Mouse (Mus musculus) kidney, embryonic 14.5 days (tissue): ENCODE data around the gene Zic1. TPM values are rescaled to one million over a fixed set of nuclear protein-coding genes. Genes with fewer than 3 reads are reported as not detected.

ENCODE experiments used
- ATAC-seq: fragments of 200-750 bp; cut with Nextera tagmentation; 2 replicates; pipeline ENCODE4 v1.8.0; 2017; ENCODE audit warnings: moderate number of reproducible peaks, mild to moderate bottlenecking, moderate TSS enrichment, moderate library complexity; ENCODE audit not compliant: low FRiP score, low TSS enrichment
- H3K27ac ChIP-seq: fragments of 300-500 bp; sonication (generic); 2 replicates; pipeline ENCODE4 v1.5.1; 2014; ENCODE audit warnings: low read depth, mild to moderate bottlenecking, low read length, moderate library complexity, mixed read lengths
- H3K27me3 ChIP-seq: fragments of 300-500 bp; sonication (generic); 2 replicates; pipeline ENCODE4 v1.6.1; 2014; ENCODE audit warnings: mild to moderate bottlenecking, low read length; ENCODE audit not compliant: control insufficient read depth, insufficient read depth
- H3K36me3 ChIP-seq: fragments of 300-500 bp; sonication (generic); 2 replicates; pipeline ENCODE4 v1.6.1; 2014; ENCODE audit warnings: low read length, mixed read lengths; ENCODE audit not compliant: control insufficient read depth, insufficient read depth
- H3K4me1 ChIP-seq: fragments of 300-500 bp; sonication (generic); 2 replicates; pipeline ENCODE4 v1.6.1; 2014; ENCODE audit warnings: low read length, mixed read lengths; ENCODE audit not compliant: control insufficient read depth, insufficient read depth
- H3K4me2 ChIP-seq: fragments of 300-500 bp; sonication (generic); replicated peaks from 2 replicates; pipeline ENCODE4 v1.6.1; 2014; ENCODE audit warnings: low read depth, mild to moderate bottlenecking, low read length
- H3K4me3 ChIP-seq: fragments of 300-500 bp; sonication (generic); 2 replicates; pipeline ENCODE4 v1.5.1; 2014; ENCODE audit warnings: mild to moderate bottlenecking, low read length
- H3K9ac ChIP-seq: fragments of 300-500 bp; sonication (generic); 2 replicates; pipeline ENCODE4 v1.6.1; 2014; ENCODE audit warnings: low read depth, mild to moderate bottlenecking, low read length, moderate library complexity
- H3K9me3 ChIP-seq: fragments of 300-500 bp; sonication (generic); 2 replicates; pipeline ENCODE4 v1.6.1; 2016; ENCODE audit warnings: low read length; ENCODE audit not compliant: control insufficient read depth
- WGBS: fragments of 180-500 bp; shearing (Covaris S2); extraction: QIAGEN DNeasy Blood & Tissue Kit; methylation state at CpG from one replicate; pipeline ENCODE4 v1.1.7; 2014; 5-methylcytosine and 5-hydroxymethylcytosine counted together
- polyA plus RNA-seq: library from polyadenylated mRNA; unstranded; fragments of >200 nt; fragmentation: Nextera tagmentation; extraction: Ambion mirVana; gene quantifications from 2 replicates; pipeline ENCODE4 v1.2.1, GENCODE M21; 2014

Zic1 gene
- polyA plus RNA-seq, 1 experiment from 2014 or later: 0.04 TPM

DNA sequence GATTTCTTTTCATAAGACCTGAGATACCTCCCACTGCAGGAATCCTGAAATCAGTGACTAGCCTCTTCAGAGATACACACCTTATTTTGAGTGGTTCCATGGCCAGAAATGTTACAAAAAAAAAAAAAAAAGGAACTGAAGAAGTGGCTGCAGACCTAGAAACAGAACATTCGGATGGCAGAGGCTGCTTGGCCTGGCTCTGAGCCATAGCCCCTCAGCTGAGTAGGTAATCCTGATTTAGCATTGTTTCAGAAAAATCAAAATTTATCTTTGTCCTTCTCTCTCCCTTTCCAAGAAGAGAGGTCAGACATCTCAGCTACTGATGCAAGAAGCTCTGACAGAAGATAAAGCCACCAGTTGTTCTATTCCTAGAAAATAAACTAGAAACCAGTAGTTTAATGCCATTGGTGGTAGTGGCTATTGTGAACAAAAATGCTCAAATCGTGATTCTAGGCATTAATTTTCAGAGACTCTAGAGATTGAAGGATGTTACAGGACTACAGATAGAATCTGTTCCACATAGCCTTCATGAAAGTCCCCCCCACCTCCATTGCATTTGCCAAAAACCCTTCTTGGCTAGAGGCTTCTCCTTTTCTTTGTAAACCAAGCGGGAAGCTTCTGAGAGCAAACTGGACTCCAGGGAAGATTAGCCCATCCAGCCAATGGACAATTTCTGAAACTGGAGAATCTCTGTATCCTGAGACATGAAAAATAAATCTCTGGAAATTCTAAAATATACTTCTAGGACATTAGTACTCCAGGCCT, 8.4 kb upstream of the Zic1 start:
- Histone ChIP-seq H3K27ac (no peak overlapping the region), H3K27me3 (peaks cover 99% of the 10 kb centered on the region), H3K4me2 (no peak overlapping the region), H3K9me3 (no peaks in the 10 kb centered on the region), H3K9ac (no peak overlapping the region), H3K4me1 (no peaks in the 10 kb centered on the region), H3K36me3 (no peaks in the 10 kb centered on the region), H3K4me3 (no peak overlapping the region)
- 22% methylated on average over 3 of the region's 3 CpGs for WGBS
- ATAC-seq: no peak

DNA sequence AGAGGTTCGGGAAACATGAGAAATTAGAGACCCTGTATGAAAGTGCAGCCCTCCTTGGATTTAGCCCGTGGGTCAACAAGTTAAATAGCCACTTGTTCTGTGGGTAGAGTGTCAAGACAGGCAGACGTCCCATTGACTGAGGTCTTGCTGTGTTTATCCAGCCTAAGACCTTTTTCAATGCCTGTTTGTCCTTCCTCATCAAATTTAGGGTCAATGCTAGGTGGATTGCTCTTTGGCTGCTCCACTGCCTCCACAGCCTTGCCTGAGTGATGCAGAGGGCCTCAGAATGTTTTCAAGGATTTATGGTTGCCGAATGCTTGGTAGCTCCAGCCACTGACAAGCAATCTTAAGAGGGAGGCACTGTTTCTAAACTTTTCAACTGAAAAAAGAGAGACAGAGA, 6.0 kb upstream of the Zic1 start:
- Histone ChIP-seq H3K36me3 (no peaks in the 10 kb centered on the region), H3K9me3 (no peaks in the 10 kb centered on the region), H3K27me3 (peaks cover 99% of the 10 kb centered on the region), H3K4me2 (no peak overlapping the region), H3K4me3 (no peak overlapping the region), H3K9ac (no peak overlapping the region), H3K4me1 (no peaks in the 10 kb centered on the region), H3K27ac (no peak overlapping the region)
- ATAC-seq: no peak
- WGBS: 8% methylated on average over 4 of the region's 4 CpGs

DNA sequence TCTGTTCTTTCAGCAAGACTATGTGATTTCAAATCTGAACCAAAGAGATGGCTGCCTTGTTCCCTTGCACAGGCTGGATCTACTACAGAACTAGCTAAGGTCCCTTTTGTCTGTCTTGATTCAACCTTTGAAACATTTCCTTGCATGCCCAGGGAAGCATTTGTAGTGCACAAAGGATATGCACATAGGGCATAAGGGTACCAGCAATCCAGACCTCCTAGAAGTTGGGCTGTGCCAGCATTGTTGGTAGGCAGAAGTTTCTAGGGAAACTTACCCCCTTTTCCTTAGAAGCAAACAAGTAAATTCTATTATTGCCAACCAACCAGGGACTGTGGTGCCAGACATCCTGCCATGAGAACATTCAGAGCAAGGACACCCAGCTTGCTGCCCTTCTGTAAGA, 5.4 kb upstream of the Zic1 start:
- Histone ChIP-seq H3K36me3 (no peaks in the 10 kb centered on the region), H3K4me3 (no peak overlapping the region), H3K27ac (no peak overlapping the region), H3K27me3 (peaks cover 99% of the 10 kb centered on the region), H3K9ac (no peak overlapping the region), H3K4me2 (no peak overlapping the region), H3K4me1 (no peaks in the 10 kb centered on the region), H3K9me3 (no peaks in the 10 kb centered on the region)
- no peak for ATAC-seq

DNA sequence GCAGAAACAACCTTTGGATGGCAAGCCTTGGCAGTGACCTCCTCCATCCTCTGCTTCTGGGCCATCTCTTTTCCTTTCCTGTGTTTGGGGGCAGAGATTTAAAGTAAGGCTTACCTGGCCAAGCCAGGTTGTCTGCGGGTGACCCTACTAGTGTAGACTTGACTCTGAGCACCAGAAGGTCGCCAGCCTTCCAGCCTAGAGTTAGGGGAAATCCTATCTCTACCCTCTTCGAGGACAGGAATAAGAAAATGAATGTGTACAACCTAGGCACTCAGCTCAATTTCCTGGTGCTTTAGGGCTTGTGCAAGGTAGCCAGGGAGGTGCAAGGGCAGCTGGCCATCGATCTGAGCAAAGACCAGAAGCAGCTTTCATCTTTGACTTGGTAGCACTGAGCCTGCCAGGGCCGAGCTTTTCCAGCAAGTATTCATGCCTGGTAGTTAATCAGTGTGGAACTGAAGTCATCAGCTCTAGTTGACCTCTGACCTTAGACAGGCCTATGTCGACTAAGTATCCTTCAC, 4.6 kb upstream of the Zic1 start:
- Histone ChIP-seq H3K4me2 (no peak overlapping the region), H3K4me1 (no peaks in the 10 kb centered on the region), H3K9ac (no peak overlapping the region), H3K4me3 (no peak overlapping the region), H3K27me3 (peaks cover 99% of the 10 kb centered on the region), H3K27ac (no peak overlapping the region), H3K36me3 (no peaks in the 10 kb centered on the region), H3K9me3 (no peaks in the 10 kb centered on the region)
- 14% methylated on average over 6 of the region's 6 CpGs for WGBS
- ATAC-seq: no peak

DNA sequence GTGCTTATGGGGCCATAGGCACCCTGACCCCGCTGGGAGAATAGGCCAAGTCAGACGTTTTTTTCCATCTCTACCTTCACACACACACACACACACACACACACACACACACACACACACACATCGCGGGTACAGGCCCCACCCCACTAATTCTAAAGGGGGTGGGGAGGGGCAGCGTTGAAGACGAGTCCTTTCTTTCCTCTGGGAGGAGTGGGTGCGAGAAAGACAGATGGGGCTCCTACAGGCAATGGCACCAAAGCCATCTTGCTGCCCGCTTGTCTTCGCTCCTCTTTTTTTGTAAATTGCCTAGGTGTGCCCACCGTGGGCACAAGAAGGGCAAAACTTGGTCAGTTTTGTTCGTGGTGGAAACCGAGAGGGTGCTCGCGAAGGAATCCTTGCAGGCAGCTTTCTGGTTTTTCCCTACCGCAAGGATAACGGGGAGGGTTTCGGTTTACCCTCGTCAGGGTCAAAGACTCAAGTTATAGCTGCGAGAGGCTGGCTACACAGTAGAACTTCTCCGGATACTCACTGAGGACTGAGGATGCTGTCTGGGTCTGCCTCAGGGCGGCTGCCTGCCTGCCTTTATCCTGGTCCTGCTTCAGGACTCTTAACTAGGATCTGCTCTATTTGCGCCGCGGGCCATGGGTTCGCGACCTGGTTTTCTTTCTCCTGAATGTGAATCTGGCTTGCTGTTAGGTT, 3.8 kb upstream of the Zic1 start:
- Histone ChIP-seq H3K27me3 (peaks cover 99% of the 10 kb centered on the region), H3K27ac (no peak overlapping the region), H3K4me1 (no peaks in the 10 kb centered on the region), H3K4me3 (no peak overlapping the region), H3K4me2 (no peak overlapping the region), H3K36me3 (no peaks in the 10 kb centered on the region), H3K9ac (no peak overlapping the region), H3K9me3 (no peaks in the 10 kb centered on the region)
- ATAC-seq: no peak
- 3% methylated on average over 26 of the region's 26 CpGs for WGBS

DNA sequence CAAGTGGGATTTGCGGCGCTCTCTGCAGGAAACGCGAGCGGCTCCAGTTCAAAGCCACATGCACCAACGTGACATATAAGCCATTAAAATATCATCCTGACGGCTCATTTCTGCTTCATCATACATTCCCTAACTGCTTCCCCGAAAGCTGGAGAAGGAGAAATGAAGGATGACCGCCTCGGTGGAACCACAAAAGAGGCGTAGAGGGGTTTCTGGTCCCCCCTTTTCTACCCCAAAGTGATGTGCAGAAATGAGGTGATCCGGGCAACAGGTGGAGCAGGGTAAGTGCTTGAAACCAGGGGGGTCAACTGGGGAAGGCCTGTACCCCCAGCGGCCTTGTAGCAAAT, 3.3 kb upstream of the Zic1 start:
- 3% methylated on average over 13 of the region's 13 CpGs for WGBS
- Histone ChIP-seq H3K27ac (no peak overlapping the region), H3K9ac (no peak overlapping the region), H3K4me2 (no peak overlapping the region), H3K4me1 (no peaks in the 10 kb centered on the region), H3K36me3 (no peaks in the 10 kb centered on the region), H3K27me3 (peaks cover 99% of the 10 kb centered on the region), H3K9me3 (no peaks in the 10 kb centered on the region), H3K4me3 (no peak overlapping the region)
- ATAC-seq: no peak

DNA sequence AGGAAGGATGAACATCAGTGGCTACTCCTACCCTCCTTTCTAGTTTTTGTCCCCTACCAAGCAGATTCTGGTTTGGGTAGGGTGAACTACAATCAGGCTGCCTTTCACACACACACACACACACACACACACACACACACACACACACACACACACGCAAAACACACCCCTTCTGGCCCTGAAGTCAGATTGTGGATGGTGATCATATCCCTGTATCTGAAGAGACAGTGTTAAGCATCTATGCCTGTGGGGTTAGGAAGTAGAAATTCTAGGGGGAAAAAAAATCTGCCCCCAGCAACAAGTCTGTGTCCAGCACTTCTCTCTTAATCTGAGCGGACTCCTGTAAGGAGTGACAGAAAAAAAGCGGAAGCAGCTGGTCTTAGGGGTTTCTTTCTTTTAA, 2.5 kb upstream of the Zic1 start:
- Histone ChIP-seq H3K27ac (no peak overlapping the region), H3K4me2 (no peak overlapping the region), H3K9ac (no peak overlapping the region), H3K4me3 (no peak overlapping the region), H3K27me3 (peaks cover 99% of the 10 kb centered on the region), H3K36me3 (no peaks in the 10 kb centered on the region), H3K4me1 (no peaks in the 10 kb centered on the region), H3K9me3 (no peaks in the 10 kb centered on the region)
- WGBS: 7% methylated on average over 3 of the region's 3 CpGs
- no peak for ATAC-seq

DNA sequence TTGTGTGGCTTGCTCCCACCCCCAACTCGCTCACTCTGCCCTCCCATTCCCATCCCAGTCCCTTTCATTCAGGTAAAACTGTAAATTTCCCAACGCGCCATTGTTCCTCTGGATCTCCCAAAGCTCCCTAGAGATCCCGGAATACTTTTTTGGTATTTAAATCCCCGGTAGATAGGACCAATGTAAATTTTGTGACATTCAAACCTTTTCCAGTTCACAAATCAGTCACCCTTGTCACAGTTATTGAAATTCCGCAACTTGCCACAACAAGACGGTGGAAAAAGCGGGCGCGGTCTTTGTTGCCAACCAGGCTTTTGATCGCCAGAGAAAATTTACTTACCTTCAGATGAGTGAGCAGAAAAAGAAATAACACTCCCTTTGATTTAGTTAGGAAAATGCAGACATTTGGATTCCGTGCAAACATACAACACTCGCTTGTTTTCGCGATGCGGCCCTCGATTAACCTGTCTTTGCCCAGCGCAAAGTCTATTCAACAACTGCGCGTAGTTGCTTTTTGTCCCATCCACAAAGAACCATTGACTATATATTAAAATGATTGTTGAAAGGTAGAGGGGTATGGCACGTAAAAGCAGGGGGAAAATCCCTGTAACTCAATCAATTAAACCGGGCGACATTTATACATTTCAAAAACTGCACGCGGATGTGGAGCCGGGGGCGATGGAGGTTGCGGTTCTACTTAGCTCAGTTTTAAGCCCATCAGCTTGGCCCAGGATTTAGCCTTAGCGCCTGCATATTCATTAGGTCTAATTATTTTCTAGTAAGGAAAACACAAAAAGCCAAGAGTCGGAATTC, 1.6 kb upstream of the Zic1 start:
- WGBS: 1% methylated on average over 30 of the region's 30 CpGs
- Histone ChIP-seq H3K27me3 (peaks cover 98% of the 10 kb centered on the region), H3K9ac (no peak overlapping the region), H3K4me1 (no peaks in the 10 kb centered on the region), H3K9me3 (no peaks in the 10 kb centered on the region), H3K4me2 (no peak overlapping the region), H3K27ac (no peak overlapping the region), H3K36me3 (no peaks in the 10 kb centered on the region), H3K4me3 (no peak overlapping the region)
- ATAC-seq: no peak
